Mouse (Mus musculus) left cerebral cortex, adult 8-10 months (tissue): ENCODE data around the gene Fam229a. TPM values are rescaled to one million over a fixed set of nuclear protein-coding genes. Genes with fewer than 3 reads are reported as not detected.
"Not testable (repeated sequence)": the region's sequence is repeated elsewhere in the genome, so short reads cannot be mapped to it uniquely, and the experiment has no call there.

Experiments
- DNase-seq, 2 experiments: peaks; one replicate each; pipeline ENCODE4 v3.0.0; 2022; ENCODE audit warnings: low spot score in 2 of 2
- total RNA-seq, 4 experiments: library from RNA; stranded (reverse); gene quantifications; 2 replicates each; pipeline ENCODE4 v1.2.4; 2022

The Fam229a gene
- total RNA-seq, 4 experiments from 2014 or later = not detected

GRCm38 (mm10) chr4:129518519-129518918 is 27.5 kb downstream of the Fam229a start:
- no peak for DNase-seq

DNA sequence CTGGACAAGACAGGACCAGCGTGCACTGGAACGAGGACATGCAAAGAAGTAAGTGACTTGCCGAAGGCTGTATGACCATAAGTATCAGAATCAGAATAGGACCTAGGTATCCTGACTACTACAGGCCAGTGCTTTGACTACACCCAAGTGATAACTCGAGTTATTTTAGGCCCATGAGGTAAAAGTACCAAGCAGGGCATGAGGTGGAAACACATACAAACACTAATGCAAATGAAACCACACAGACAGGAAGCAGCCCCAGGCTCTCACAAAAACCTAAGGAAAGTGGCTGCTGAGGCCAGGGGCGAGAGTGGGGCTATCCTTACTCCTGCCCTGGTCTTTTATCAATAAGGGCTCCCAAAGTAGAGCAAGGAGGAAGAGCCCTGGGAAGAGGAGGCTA is 34.3 kb downstream of the Fam229a start:
- DNase-seq = no peak

DNA sequence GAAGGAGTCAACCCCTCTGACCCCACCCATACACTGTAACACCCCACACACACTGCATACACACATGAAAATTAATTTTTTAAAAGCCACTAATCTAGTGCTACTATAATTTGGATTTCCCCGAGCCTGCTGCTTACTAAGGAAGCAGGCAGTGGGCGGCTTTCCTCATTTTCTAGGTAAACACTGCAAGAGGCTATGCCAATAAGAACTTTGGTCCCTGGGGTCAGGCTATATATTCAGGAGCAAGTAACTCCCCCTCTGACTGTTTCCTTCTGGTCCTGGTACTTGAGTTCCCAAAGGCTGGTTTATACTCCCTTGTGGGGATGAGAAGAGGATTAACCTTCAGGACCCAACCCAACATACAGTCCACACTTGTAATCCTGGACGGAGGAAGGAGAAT is 34.9 kb downstream of the Fam229a start:
- no peak for DNase-seq

- not testable (repeated sequence) for DNase-seq
Observed at GRCm38 (mm10) chr4:129528901-129529300, 37.9 kb downstream of the Fam229a start.

GRCm38 (mm10) chr4:129540012-129540411 is 49.0 kb downstream of the Fam229a start:
- DNase-seq = no peak

Other genes with a start within 250 kb of the Fam229a start
- 10 to 100 TPM; 15.2 to 22.8 (median 18.4) TPM for gene C77080, start 229.8 kb upstream of the Fam229a start, total RNA-seq
- 1 to 10 TPM; 1.6 to 2.7 (median 2.3) TPM for gene Sync, start 203.6 kb upstream of the Fam229a start, total RNA-seq
- gene Rbbp4, start 155.8 kb upstream of the Fam229a start, total RNA-seq = 100 to 1,000 TPM; 123 to 128 (median 127) TPM
- gene Zbtb8os, start 155.5 kb upstream of the Fam229a start, total RNA-seq = 10 to 100 TPM; 28.6 to 40.7 (median 32.0) TPM
- 1 to 10 TPM; 4.6 to 7.3 (median 5.2) TPM for gene Zbtb8a, start 113.1 kb upstream of the Fam229a start, total RNA-seq
- 1 to 10 TPM; 4.6 to 5.2 (median 4.8) TPM for gene Zbtb8b, start 50.3 kb upstream of the Fam229a start, total RNA-seq
- 10 to 100 TPM; 54.0 to 70.8 (median 55.5) TPM for gene Bsdc1, start 29.6 kb upstream of the Fam229a start, total RNA-seq
- gene Tssk3, start 168 bp upstream of the Fam229a start, total RNA-seq = under 1 TPM; 0.38 to 0.60 (median 0.46) TPM
- gene Marcksl1, start 22.4 kb downstream of the Fam229a start, total RNA-seq = 10 to 100 TPM; 37.4 to 69.7 (median 61.1) TPM
- gene Hdac1, start 51.5 kb downstream of the Fam229a start, total RNA-seq = 10 to 100 TPM; 22.3 to 28.6 (median 25.9) TPM
- gene Lck, start 82.5 kb downstream of the Fam229a start, total RNA-seq = 1 to 10 TPM; 2.3 to 4.5 (median 3.8) TPM
- 1 to 10 TPM in 3 of 4 experiments, not detected in 1; 1.0 to 1.4 (median 1.1) TPM for gene Fam167b, start 87.4 kb downstream of the Fam229a start, total RNA-seq
- gene Eif3i, start 109.5 kb downstream of the Fam229a start, total RNA-seq = 100 to 1,000 TPM; 120 to 131 (median 124) TPM
- gene Tmem234, start 109.5 kb downstream of the Fam229a start, total RNA-seq = 10 to 100 TPM; 86.5 to 90.9 (median 89.3) TPM
- 1 to 10 TPM; 2.2 to 4.9 (median 3.9) TPM for gene Dcdc2b, start 123.1 kb downstream of the Fam229a start, total RNA-seq
- 10 to 100 TPM; 25.7 to 38.1 (median 32.2) TPM for gene Iqcc, start 127.9 kb downstream of the Fam229a start, total RNA-seq
- gene Ccdc28b, start 132.8 kb downstream of the Fam229a start, total RNA-seq = 10 to 100 TPM; 46.9 to 51.5 (median 49.4) TPM
- gene Txlna, start 149.9 kb downstream of the Fam229a start, total RNA-seq = 10 to 100 TPM; 31.6 to 42.4 (median 37.2) TPM
- 10 to 100 TPM; 86.1 to 96.3 (median 94.1) TPM for gene Kpna6, start 181.6 kb downstream of the Fam229a start, total RNA-seq
- 10 to 100 TPM; 11.5 to 13.4 (median 12.7) TPM for gene Tmem39b, start 205.6 kb downstream of the Fam229a start, total RNA-seq